Mouse (Mus musculus): Measurements from ENCODE around the gene Sec14l1. TPM values are rescaled to one million over a fixed set of nuclear protein-coding genes. Genes with fewer than 3 reads are reported as not detected.
A peak's percentile ranks its signal among the peaks of the same experiment; 100 is the strongest.
"Not testable (repeated sequence)": the region's sequence is repeated elsewhere in the genome, so short reads cannot be mapped to it uniquely, and the experiment has no call there.

Sec14l1 gene
- 52.6 and 57.5 TPM in 2 replicates for polyA plus RNA-seq (2016; fragmentation: Nextera tagmentation; extraction: Ambion mirVana)

- H3K27ac ChIP-seq: peak within 1 kb of the TSS; percentile 98
- peaks cover 61% of the 10 kb centered on the region for H3K4me1 ChIP-seq (replicated peaks)
- peak within 1 kb of the TSS; percentile 94 for H3K4me3 ChIP-seq (replicated peaks)
- H3K27me3 ChIP-seq: no peaks in the 10 kb centered on the region
- peak within 1 kb of the TSS; percentile 86 for H3K9ac ChIP-seq (replicated peaks)
- H3K4me2 ChIP-seq: peak within 1 kb of the TSS; percentile 81
- H3K9me3 ChIP-seq: no peaks in the 10 kb centered on the region
- H3K36me3 ChIP-seq: peaks cover 12% of the 10 kb centered on the region
- ATAC-seq (ENCODE audit: insufficient number of reproducible peaks, insufficient read depth, low FRiP score, low TSS enrichment, low read depth): peak; percentile 94
- 2% methylated on average over 64 of the region's 67 CpGs for WGBS
Measured at GRCm38 (mm10) chr11:117114592-117115345, at the start of gene Sec14l1. Sec14l1 (plus strand) TSS chr11:117115168.

- H3K9ac ChIP-seq (replicated peaks); ATAC-seq (ENCODE audit: insufficient number of reproducible peaks, insufficient read depth, low FRiP score, low TSS enrichment, low read depth); H3K4me3 ChIP-seq (replicated peaks); H3K36me3 ChIP-seq; H3K27me3 ChIP-seq; H3K4me1 ChIP-seq (replicated peaks); H3K4me2 ChIP-seq; H3K27ac ChIP-seq; H3K9me3 ChIP-seq: not testable (repeated sequence)
- 84% methylated on average over 5 of the region's 5 CpGs for WGBS
Measured at GRCm38 (mm10) chr11:117065602-117066001, 49.4 kb upstream of the Sec14l1 start.

- no peak overlapping the region for H3K4me2 ChIP-seq
- H3K9ac ChIP-seq (replicated peaks): no peak overlapping the region
- no peaks in the 10 kb centered on the region for H3K9me3 ChIP-seq
- WGBS: 68% methylated on average over 5 of the region's 5 CpGs
- no peak overlapping the region for H3K27ac ChIP-seq
- no peak for ATAC-seq (ENCODE audit: insufficient number of reproducible peaks, insufficient read depth, low FRiP score, low TSS enrichment, low read depth)
- H3K4me1 ChIP-seq (replicated peaks): 0 out of 2 replicates have a peak, but pooled peaks cover 3% of the 10 kb centered on the region
- H3K27me3 ChIP-seq: 0 out of 2 replicates have a peak, but pooled peaks cover 12% of the 10 kb centered on the region
- H3K4me3 ChIP-seq (replicated peaks): no peak overlapping the region
- H3K36me3 ChIP-seq: no peaks in the 10 kb centered on the region
Measured at GRCm38 (mm10) chr11:117066738-117067137, 48.2 kb upstream of the Sec14l1 start.

GRCm38 (mm10) chr11:117068332-117068731 lies 46.6 kb upstream of the Sec14l1 start:
- Histone ChIP-seq H3K4me1 (replicated peaks) (0 out of 2 replicates have a peak, but pooled peaks cover 3% of the 10 kb centered on the region), H3K4me3 (replicated peaks) (no peak overlapping the region), H3K4me2 (no peak overlapping the region), H3K27ac (no peak overlapping the region), H3K36me3 (no peaks in the 10 kb centered on the region), H3K27me3 (0 out of 2 replicates have a peak, but pooled peaks cover 12% of the 10 kb centered on the region), H3K9ac (replicated peaks) (no peak overlapping the region), H3K9me3 (no peaks in the 10 kb centered on the region)
- WGBS: 93% methylated on average over 1 of the region's 1 CpGs
- no peak for ATAC-seq (ENCODE audit: insufficient number of reproducible peaks, insufficient read depth, low FRiP score, low TSS enrichment, low read depth)

GRCm38 (mm10) chr11:117069027-117069426 lies 45.9 kb upstream of the Sec14l1 start:
- Histone ChIP-seq H3K9me3 (no peaks in the 10 kb centered on the region), H3K4me3 (replicated peaks) (no peak overlapping the region), H3K27me3 (0 out of 2 replicates have a peak, but pooled peaks cover 12% of the 10 kb centered on the region), H3K4me1 (replicated peaks) (0 out of 2 replicates have a peak, but pooled peaks cover 3% of the 10 kb centered on the region), H3K9ac (replicated peaks) (no peak overlapping the region), H3K4me2 (no peak overlapping the region), H3K27ac (no peak overlapping the region), H3K36me3 (no peaks in the 10 kb centered on the region)
- WGBS: 75% methylated on average over 3 of the region's 3 CpGs
- ATAC-seq (ENCODE audit: insufficient number of reproducible peaks, insufficient read depth, low FRiP score, low TSS enrichment, low read depth): no peak

- no peak overlapping the region for H3K9ac ChIP-seq (replicated peaks)
- 74% methylated on average over 7 of the region's 7 CpGs for WGBS
Measured at GRCm38 (mm10) chr11:117070711-117071110, 44.3 kb upstream of the Sec14l1 start.

GRCm38 (mm10) chr11:117072128-117072527 lies 42.8 kb upstream of the Sec14l1 start:
- peaks cover 6% of the 10 kb centered on the region for H3K4me1 ChIP-seq (replicated peaks)
- H3K4me2 ChIP-seq: peak overlapping the region; percentile 20; the same call in 1 of the 2 replicates
- no peak overlapping the region for H3K27ac ChIP-seq
- no peak overlapping the region for H3K9ac ChIP-seq (replicated peaks)
- H3K36me3 ChIP-seq: no peaks in the 10 kb centered on the region
- H3K9me3 ChIP-seq: no peaks in the 10 kb centered on the region
- H3K4me3 ChIP-seq (replicated peaks): no peak overlapping the region
- no peak for ATAC-seq (ENCODE audit: insufficient number of reproducible peaks, insufficient read depth, low FRiP score, low TSS enrichment, low read depth)
- 0 out of 2 replicates have a peak, but pooled peaks cover 12% of the 10 kb centered on the region for H3K27me3 ChIP-seq
- 1% methylated on average over 13 of the region's 13 CpGs for WGBS

More at GRCm38 (mm10) chr11:117070711-117071110, 44.3 kb upstream of the Sec14l1 start:
- ATAC-seq (ENCODE audit: insufficient number of reproducible peaks, insufficient read depth, low FRiP score, low TSS enrichment, low read depth): no peak
- no peak overlapping the region for H3K4me2 ChIP-seq
- no peak overlapping the region for H3K27ac ChIP-seq
- no peaks in the 10 kb centered on the region for H3K9me3 ChIP-seq
- no peaks in the 10 kb centered on the region for H3K36me3 ChIP-seq
- 0 out of 2 replicates have a peak, but pooled peaks cover 12% of the 10 kb centered on the region for H3K27me3 ChIP-seq
- H3K4me3 ChIP-seq (replicated peaks): no peak overlapping the region
- no peaks in the 10 kb centered on the region for H3K4me1 ChIP-seq (replicated peaks)

- Histone ChIP-seq H3K27ac (no peak overlapping the region), H3K4me1 (replicated peaks) (peaks cover 18% of the 10 kb centered on the region), H3K4me3 (replicated peaks) (no peak overlapping the region), H3K9me3 (no peaks in the 10 kb centered on the region), H3K4me2 (no peak overlapping the region), H3K27me3 (0 out of 2 replicates have a peak, but pooled peaks cover 12% of the 10 kb centered on the region), H3K9ac (replicated peaks) (no peak overlapping the region), H3K36me3 (peaks cover 9% of the 10 kb centered on the region)
- 93% methylated on average over 9 of the region's 9 CpGs for WGBS
- ATAC-seq (ENCODE audit: insufficient number of reproducible peaks, insufficient read depth, low FRiP score, low TSS enrichment, low read depth): no peak
Measured at GRCm38 (mm10) chr11:117073426-117073825, 41.5 kb upstream of the Sec14l1 start.

GRCm38 (mm10) chr11:117076576-117077196 lies 38.3 kb upstream of the Sec14l1 start:
- peak; percentile 57; the same call in 1 of the 2 replicates for ATAC-seq (ENCODE audit: insufficient number of reproducible peaks, insufficient read depth, low FRiP score, low TSS enrichment, low read depth)
- no peaks in the 10 kb centered on the region for H3K9me3 ChIP-seq
- peaks cover 26% of the 10 kb centered on the region for H3K4me1 ChIP-seq (replicated peaks)
- peak overlapping the region; percentile 95 for H3K4me2 ChIP-seq
- peaks cover 37% of the 10 kb centered on the region for H3K36me3 ChIP-seq
- 0 out of 2 replicates have a peak, but pooled peaks cover under 1% of the 10 kb centered on the region for H3K27me3 ChIP-seq
- peak overlapping the region; percentile 92 for H3K9ac ChIP-seq (replicated peaks)
- under 1% methylated on average over 54 of the region's 54 CpGs for WGBS
- peak overlapping the region; percentile 87 for H3K4me3 ChIP-seq (replicated peaks)
- H3K27ac ChIP-seq: peak overlapping the region; percentile 79

- Histone ChIP-seq H3K36me3 (peaks cover 37% of the 10 kb centered on the region), H3K9ac (replicated peaks) (peak overlapping the region; percentile 92), H3K27ac (peak overlapping the region; percentile 79), H3K4me2 (peak overlapping the region; percentile 95), H3K27me3 (no peaks in the 10 kb centered on the region), H3K9me3 (no peaks in the 10 kb centered on the region), H3K4me1 (replicated peaks) (peaks cover 31% of the 10 kb centered on the region), H3K4me3 (replicated peaks) (peak overlapping the region; percentile 87)
- WGBS: 7% methylated on average over 8 of the region's 8 CpGs
- ATAC-seq (ENCODE audit: insufficient number of reproducible peaks, insufficient read depth, low FRiP score, low TSS enrichment, low read depth): no peak
Measured at GRCm38 (mm10) chr11:117077227-117077626, 37.7 kb upstream of the Sec14l1 start.

GRCm38 (mm10) chr11:117077902-117078301 lies 37.1 kb upstream of the Sec14l1 start:
- no peak overlapping the region for H3K27ac ChIP-seq
- peak overlapping the region; percentile 92; the same call in 1 of the 2 replicates for H3K9ac ChIP-seq (replicated peaks)
- H3K27me3 ChIP-seq: no peaks in the 10 kb centered on the region
- ATAC-seq (ENCODE audit: insufficient number of reproducible peaks, insufficient read depth, low FRiP score, low TSS enrichment, low read depth): no peak
- peaks cover 37% of the 10 kb centered on the region for H3K36me3 ChIP-seq
- H3K4me3 ChIP-seq (replicated peaks): peak overlapping the region; percentile 87
- WGBS: 83% methylated on average over 8 of the region's 8 CpGs
- peaks cover 36% of the 10 kb centered on the region for H3K4me1 ChIP-seq (replicated peaks)
- H3K4me2 ChIP-seq: peak overlapping the region; percentile 95
- no peaks in the 10 kb centered on the region for H3K9me3 ChIP-seq

All from limb, embryonic 12.5 days (tissue).